Mouse (Mus musculus): ENCODE measurements at regions not wholly inside any gene's neighbourhood (a gene's known extent, or its start where the extent isn't known, plus 50 kb on each side); places are given as distances from the start of the nearest gene placed in this dataset.

DNA sequence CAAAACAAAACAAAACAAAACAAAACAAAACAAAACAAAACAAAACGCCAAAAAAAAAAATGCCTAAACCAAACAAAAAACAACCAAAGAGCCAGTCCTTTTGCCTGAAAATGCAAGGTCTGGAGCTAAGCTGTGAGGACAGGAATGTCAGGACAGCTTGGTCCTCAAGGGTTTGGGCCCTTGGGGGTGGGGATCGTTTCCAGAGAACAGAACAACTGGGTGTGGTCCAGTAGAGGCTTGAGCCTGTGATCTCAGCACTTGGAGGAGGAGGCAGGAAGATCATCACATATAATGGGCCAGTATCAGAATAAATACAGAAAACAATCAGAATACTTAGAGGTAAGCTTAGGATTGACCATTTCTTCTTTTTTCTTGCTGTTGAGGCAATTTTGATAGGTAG, 289.5 kb upstream of the Tgfbr2 start:
- WGBS, result 65% methylated on average over 2 of the region's 2 CpGs
- peaks cover 3% of the 10 kb centered on the region; the same call in 1 of the 2 replicates for H3K9me3 ChIP-seq
- H3K27ac ChIP-seq, result no peak overlapping the region
- no peaks in the 10 kb centered on the region for H3K27me3 ChIP-seq
- no peaks in the 10 kb centered on the region for H3K36me3 ChIP-seq
- ATAC-seq (ENCODE audit: low FRiP score, low read depth), result no peak
- H3K9ac ChIP-seq, result no peak overlapping the region
- peaks cover 4% of the 10 kb centered on the region; the same call in 1 of the 2 replicates for H3K4me1 ChIP-seq
- H3K4me2 ChIP-seq (replicated peaks), result no peak overlapping the region
- H3K4me3 ChIP-seq, result no peak overlapping the region

DNA sequence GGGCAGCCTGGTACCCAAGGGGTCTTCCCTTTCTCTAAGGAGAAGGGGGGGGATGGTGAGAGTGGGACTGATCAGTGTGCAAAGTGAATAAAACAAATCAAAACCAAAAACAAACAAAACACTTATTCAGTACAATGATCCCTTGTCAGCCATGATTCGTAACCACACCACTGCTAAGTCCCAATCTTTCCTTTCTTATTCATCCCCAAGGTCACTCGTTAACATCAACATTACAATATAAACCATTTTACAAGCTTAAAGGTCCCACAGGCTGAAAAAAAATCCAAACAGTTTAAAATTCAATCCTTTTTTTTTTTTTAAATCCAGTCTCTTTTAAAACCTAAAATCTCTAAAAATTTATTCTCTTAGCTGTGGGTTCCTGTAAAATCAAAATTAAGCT, 287.1 kb upstream of the Tgfbr2 start:
- H3K27ac ChIP-seq, result no peak overlapping the region
- peaks cover 3% of the 10 kb centered on the region; the same call in 1 of the 2 replicates for H3K9me3 ChIP-seq
- WGBS, result 56% methylated on average over 2 of the region's 2 CpGs
- no peak overlapping the region for H3K4me2 ChIP-seq (replicated peaks)
- ATAC-seq (ENCODE audit: low FRiP score, low read depth), result no peak
- H3K4me3 ChIP-seq, result no peak overlapping the region
- no peaks in the 10 kb centered on the region for H3K4me1 ChIP-seq
- H3K36me3 ChIP-seq, result no peaks in the 10 kb centered on the region
- no peaks in the 10 kb centered on the region for H3K27me3 ChIP-seq
- H3K9ac ChIP-seq, result no peak overlapping the region

- Histone ChIP-seq H3K4me2 (replicated peaks) (no peak overlapping the region), H3K9ac (no peak overlapping the region), H3K4me1 (no peaks in the 10 kb centered on the region), H3K27me3 (no peaks in the 10 kb centered on the region), H3K4me3 (no peak overlapping the region), H3K36me3 (no peaks in the 10 kb centered on the region), H3K9me3 (peaks cover 3% of the 10 kb centered on the region; the same call in 1 of the 2 replicates), H3K27ac (no peak overlapping the region)
- no peak for ATAC-seq (ENCODE audit: low FRiP score, low read depth)
- 86% methylated on average over 2 of the region's 2 CpGs for WGBS
Observed at GRCm38 (mm10) chr9:116460022-116460421, 284.9 kb upstream of the Tgfbr2 start.

DNA sequence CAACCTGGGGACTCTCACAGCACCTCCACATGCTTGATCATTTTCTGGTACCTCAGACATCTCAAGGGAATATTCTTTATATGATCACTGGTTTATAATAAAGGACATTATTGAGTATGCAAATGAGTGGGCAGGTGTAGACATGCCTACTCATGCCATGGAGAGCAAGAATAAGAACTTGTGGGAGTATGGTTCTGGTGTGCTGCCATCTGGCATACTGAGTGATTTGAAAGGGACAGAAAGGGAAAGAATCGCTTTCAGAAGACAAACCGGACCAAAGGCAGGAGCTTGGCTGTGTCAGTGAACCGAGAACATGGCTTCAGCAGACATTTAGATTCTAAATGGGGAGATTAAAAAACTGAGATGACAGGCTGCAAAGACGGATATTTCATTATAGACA, 276.9 kb upstream of the Tgfbr2 start:
- 94% methylated on average over 4 of the region's 4 CpGs for WGBS
- no peak overlapping the region for H3K9ac ChIP-seq
- no peak overlapping the region for H3K27ac ChIP-seq
- H3K4me2 ChIP-seq (replicated peaks), result no peak overlapping the region
- no peaks in the 10 kb centered on the region for H3K36me3 ChIP-seq
- H3K9me3 ChIP-seq, result no peaks in the 10 kb centered on the region
- no peak overlapping the region for H3K4me3 ChIP-seq
- no peaks in the 10 kb centered on the region for H3K4me1 ChIP-seq
- H3K27me3 ChIP-seq, result no peaks in the 10 kb centered on the region
- ATAC-seq (ENCODE audit: low FRiP score, low read depth), result no peak

DNA sequence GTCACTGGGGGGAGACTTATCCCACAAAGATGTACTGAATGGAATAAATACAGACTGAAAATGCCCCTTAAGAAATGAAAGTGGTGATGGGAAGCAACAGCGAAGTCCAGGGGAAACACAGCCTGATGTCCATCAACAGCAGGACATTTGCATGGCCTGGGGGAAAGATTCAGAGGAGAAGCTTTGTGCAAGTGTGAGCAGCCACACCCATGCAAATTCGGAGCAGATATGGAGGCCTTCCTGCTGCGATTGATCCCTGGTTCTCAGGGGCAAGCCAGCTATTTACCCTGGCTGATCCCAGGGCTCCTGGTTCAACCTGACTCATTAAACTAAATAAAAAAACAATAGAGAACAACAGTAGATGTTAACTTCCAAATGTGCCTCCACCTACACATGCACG, 275.7 kb upstream of the Tgfbr2 start:
- WGBS, result 86% methylated on average over 4 of the region's 4 CpGs
- ATAC-seq (ENCODE audit: low FRiP score, low read depth), result no peak
- no peak overlapping the region for H3K9ac ChIP-seq

DNA sequence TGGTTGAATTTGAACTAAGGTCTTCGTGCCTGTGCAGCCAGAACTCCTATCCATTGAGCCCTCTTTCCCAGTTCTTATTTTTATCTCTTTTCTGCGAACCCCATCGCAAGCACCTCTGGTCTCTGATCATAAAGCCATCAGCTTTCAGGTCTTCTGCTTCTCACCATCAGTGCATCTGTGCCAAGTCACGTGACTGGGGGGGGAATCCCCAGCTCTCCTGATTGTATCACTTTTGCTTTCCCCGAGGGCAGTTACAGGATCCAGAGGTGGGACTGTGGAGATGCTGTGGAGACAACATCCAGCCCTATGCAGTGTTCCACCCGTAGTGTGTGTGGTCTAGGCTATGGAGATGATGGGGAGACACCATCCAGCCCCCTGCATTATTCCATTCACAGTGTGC, 272.6 kb upstream of the Tgfbr2 start:
- no peaks in the 10 kb centered on the region for H3K36me3 ChIP-seq
- no peak overlapping the region for H3K27ac ChIP-seq
- no peak overlapping the region for H3K9ac ChIP-seq
- ATAC-seq (ENCODE audit: low FRiP score, low read depth), result no peak
- 88% methylated on average over 6 of the region's 6 CpGs for WGBS
- no peaks in the 10 kb centered on the region for H3K27me3 ChIP-seq
- no peak overlapping the region for H3K4me3 ChIP-seq
- no peaks in the 10 kb centered on the region for H3K4me1 ChIP-seq
- no peak overlapping the region for H3K4me2 ChIP-seq (replicated peaks)
- 0 out of 2 replicates have a peak, but pooled peaks cover 3% of the 10 kb centered on the region for H3K9me3 ChIP-seq

More for the DNA sequence above, 275.7 kb upstream of the Tgfbr2 start:
- Histone ChIP-seq H3K36me3 (no peaks in the 10 kb centered on the region), H3K4me2 (replicated peaks) (no peak overlapping the region), H3K27ac (no peak overlapping the region), H3K4me1 (no peaks in the 10 kb centered on the region), H3K4me3 (no peak overlapping the region), H3K27me3 (no peaks in the 10 kb centered on the region), H3K9me3 (0 out of 2 replicates have a peak, but pooled peaks cover 3% of the 10 kb centered on the region)

GRCm38 (mm10) chr9:116438580-116438979, 263.4 kb upstream of the Tgfbr2 start:
- ATAC-seq (ENCODE audit: low FRiP score, low read depth), result no peak
- 81% methylated on average over 1 of the region's 1 CpGs for WGBS
- no peaks in the 10 kb centered on the region for H3K36me3 ChIP-seq

GRCm38 (mm10) chr9:116434414-116434813, 259.3 kb upstream of the Tgfbr2 start:
- H3K4me1 ChIP-seq, result peaks cover 2% of the 10 kb centered on the region; the same call in 1 of the 2 replicates
- no peaks in the 10 kb centered on the region for H3K36me3 ChIP-seq
- WGBS, result 61% methylated on average over 1 of the region's 1 CpGs
- H3K27ac ChIP-seq, result no peak overlapping the region
- no peak for ATAC-seq (ENCODE audit: low FRiP score, low read depth)
- no peak overlapping the region for H3K9ac ChIP-seq
- no peak overlapping the region for H3K4me3 ChIP-seq
- no peaks in the 10 kb centered on the region for H3K27me3 ChIP-seq
- peaks cover 10% of the 10 kb centered on the region for H3K9me3 ChIP-seq
- no peak overlapping the region for H3K4me2 ChIP-seq (replicated peaks)

More at GRCm38 (mm10) chr9:116438580-116438979, 263.4 kb upstream of the Tgfbr2 start:
- Histone ChIP-seq H3K4me1 (no peaks in the 10 kb centered on the region), H3K9me3 (0 out of 2 replicates have a peak, but pooled peaks cover 5% of the 10 kb centered on the region), H3K27ac (no peak overlapping the region), H3K9ac (no peak overlapping the region), H3K27me3 (no peaks in the 10 kb centered on the region), H3K4me3 (no peak overlapping the region), H3K4me2 (replicated peaks) (no peak overlapping the region)

- WGBS, result 85% methylated on average over 4 of the region's 4 CpGs
- peaks cover 30% of the 10 kb centered on the region for H3K4me1 ChIP-seq
- no peaks in the 10 kb centered on the region for H3K27me3 ChIP-seq
- ATAC-seq (ENCODE audit: low FRiP score, low read depth), result no peak
- H3K4me2 ChIP-seq (replicated peaks), result no peak overlapping the region; the same call in 1 of the 2 replicates
- H3K9me3 ChIP-seq, result peaks cover 10% of the 10 kb centered on the region
- H3K9ac ChIP-seq, result no peak overlapping the region
- H3K36me3 ChIP-seq, result no peaks in the 10 kb centered on the region
- no peak overlapping the region for H3K4me3 ChIP-seq
- peak overlapping the region; percentile 45; the same call in 1 of the 2 replicates for H3K27ac ChIP-seq
Observed at GRCm38 (mm10) chr9:116429061-116429460, 253.9 kb upstream of the Tgfbr2 start.

GRCm38 (mm10) chr9:116428475-116428874, 253.3 kb upstream of the Tgfbr2 start:
- no peak overlapping the region for H3K9ac ChIP-seq
- H3K9me3 ChIP-seq, result peaks cover 10% of the 10 kb centered on the region

DNA sequence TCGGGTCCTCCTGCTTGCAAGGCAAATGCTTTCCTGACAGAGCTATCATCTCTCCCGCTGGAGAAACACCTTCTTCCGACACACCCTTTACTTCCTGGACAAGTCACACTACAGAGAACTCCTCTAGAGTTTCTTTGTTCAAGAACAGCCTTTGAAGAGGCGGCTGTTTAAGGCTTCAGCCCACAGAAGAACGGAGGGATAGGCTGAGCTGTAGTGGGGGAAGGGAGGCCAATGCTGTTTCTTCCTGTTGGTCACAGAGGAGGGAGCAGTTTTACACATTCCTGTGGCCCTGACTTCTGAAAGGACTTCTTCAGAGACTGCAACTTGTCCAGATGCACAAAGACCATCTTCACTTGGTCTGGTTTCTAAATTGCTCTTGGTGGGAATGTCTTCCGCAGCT, 252.1 kb upstream of the Tgfbr2 start:
- Histone ChIP-seq H3K4me3 (no peak overlapping the region), H3K4me1 (peaks cover 30% of the 10 kb centered on the region), H3K4me2 (replicated peaks) (no peak overlapping the region), H3K27me3 (no peaks in the 10 kb centered on the region), H3K36me3 (no peaks in the 10 kb centered on the region), H3K9ac (no peak overlapping the region), H3K27ac (no peak overlapping the region), H3K9me3 (peaks cover 10% of the 10 kb centered on the region)
- 0 out of 2 replicates have a peak, but pooled peaks have one; percentile 17 for ATAC-seq (ENCODE audit: low FRiP score, low read depth)
- 51% methylated on average over 6 of the region's 6 CpGs for WGBS

More at GRCm38 (mm10) chr9:116428475-116428874, 253.3 kb upstream of the Tgfbr2 start:
- H3K27me3 ChIP-seq, result no peaks in the 10 kb centered on the region
- WGBS, result 10% methylated on average over 6 of the region's 6 CpGs
- H3K4me2 ChIP-seq (replicated peaks), result no peak overlapping the region; the same call in 1 of the 2 replicates
- H3K36me3 ChIP-seq, result no peaks in the 10 kb centered on the region
- peak; percentile 68 for ATAC-seq (ENCODE audit: low FRiP score, low read depth)
- peaks cover 30% of the 10 kb centered on the region for H3K4me1 ChIP-seq
- no peak overlapping the region for H3K4me3 ChIP-seq
- peak overlapping the region; percentile 45; the same call in 1 of the 2 replicates for H3K27ac ChIP-seq

DNA sequence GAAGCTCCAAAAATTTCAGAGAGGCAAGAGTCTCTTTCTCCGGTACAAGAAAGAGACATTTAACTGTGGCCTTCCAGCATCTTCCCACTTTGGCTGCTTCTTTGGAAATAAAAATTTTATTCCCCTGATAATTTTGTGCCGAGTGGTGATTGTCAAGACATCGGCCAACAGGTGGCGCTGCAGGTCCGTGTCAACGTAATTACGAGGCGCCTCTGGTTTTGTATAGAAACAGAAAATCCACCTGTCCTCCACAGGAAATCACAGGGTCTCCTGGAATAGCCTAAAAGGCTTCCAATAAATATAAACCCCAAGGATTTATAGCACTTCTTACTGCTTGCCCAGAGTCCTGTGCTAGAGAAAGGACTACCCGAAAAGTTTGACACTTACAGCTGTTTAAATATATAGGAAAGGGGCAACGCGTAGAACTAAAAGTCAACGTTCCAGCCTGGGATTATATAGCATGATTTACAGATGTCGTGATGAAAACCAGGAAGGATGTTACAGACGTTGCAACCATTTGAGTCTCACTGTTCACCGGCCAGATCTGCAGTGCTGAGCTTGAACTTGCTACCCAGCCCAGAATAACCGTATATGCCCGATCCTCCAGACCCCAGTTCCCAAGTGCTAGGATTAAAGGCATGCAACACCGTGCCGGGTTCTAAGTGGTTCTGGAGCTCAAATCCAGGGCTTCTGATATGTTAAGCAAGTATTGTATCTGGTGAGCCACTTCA, 251.3 kb upstream of the Tgfbr2 start:
- H3K4me2 ChIP-seq (replicated peaks), result no peak overlapping the region
- no peaks in the 10 kb centered on the region for H3K27me3 ChIP-seq
- H3K27ac ChIP-seq, result no peak overlapping the region
- no peaks in the 10 kb centered on the region for H3K36me3 ChIP-seq
- peaks cover 10% of the 10 kb centered on the region for H3K9me3 ChIP-seq
- no peak overlapping the region for H3K4me3 ChIP-seq
- no peak overlapping the region for H3K9ac ChIP-seq
- H3K4me1 ChIP-seq, result peaks cover 30% of the 10 kb centered on the region
- peak; percentile 48; the same call in 1 of the 2 replicates for ATAC-seq (ENCODE audit: low FRiP score, low read depth)
- 21% methylated on average over 19 of the region's 19 CpGs for WGBS
